Mouse (Mus musculus): ENCODE measurements around the gene Ccm2. TPM values are rescaled to one million over a fixed set of nuclear protein-coding genes. Genes with fewer than 3 reads are reported as not detected.

Gene Ccm2
- total and polyA plus RNA-seq, 2 experiments from 2014 or later: 77.5 to 80.2 TPM

DNA sequence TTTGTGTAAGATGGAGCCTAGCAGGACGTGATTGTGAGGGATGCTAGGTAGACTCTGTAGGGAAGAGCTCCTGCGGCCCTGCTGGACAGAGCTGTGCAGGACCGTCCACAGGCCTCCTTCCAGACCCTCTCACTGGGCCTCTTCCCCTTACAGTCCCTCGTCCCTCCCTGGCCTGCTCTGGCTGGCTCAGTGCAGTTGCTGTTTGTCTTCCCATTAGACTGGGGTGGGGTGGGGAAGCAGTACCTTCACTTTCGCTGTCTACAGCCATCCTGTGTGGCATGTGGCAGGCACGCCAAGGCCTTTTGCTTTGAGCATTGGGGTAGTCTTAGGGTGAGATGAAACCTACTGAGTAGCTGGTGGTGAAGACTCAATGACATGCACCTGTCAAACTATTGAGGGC, 15.7 kb downstream of the Ccm2 start:
- ATAC-seq: 0 out of 2 replicates have a peak, but pooled peaks have one; percentile 40

DNA sequence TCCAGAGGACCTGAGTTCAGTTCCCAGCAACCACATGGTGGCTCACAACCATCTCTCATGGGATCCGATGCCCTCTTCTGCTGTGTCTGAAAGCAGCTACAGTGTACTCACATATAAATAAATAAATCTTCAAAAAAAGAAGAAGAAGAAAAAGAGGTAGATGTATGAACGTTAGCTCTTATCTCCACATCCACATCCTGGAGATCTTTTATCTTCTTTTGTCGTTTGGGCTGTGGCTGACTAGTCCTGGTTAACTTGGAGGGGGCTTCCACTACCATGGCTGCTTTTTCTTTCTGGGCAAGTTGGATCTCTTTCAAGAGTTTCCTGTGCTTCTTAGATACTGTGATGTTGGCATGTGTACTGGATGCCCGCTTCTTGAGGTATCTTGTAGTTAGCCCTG, 16.5 kb downstream of the Ccm2 start:
- 91% methylated on average over 4 of the region's 4 CpGs for WGBS
- Histone ChIP-seq H3K36me3 (ENCODE audit: insufficient read depth, low read length) (no peaks in the 10 kb centered on the region), H3K4me3 (ENCODE audit: low read length) (no peak overlapping the region), H3K27ac (no peak overlapping the region), H3K9me3 (ENCODE audit: low read length) (no peaks in the 10 kb centered on the region), H3K4me1 (ENCODE audit: insufficient read depth, low read length) (no peaks in the 10 kb centered on the region), H3K27me3 (ENCODE audit: insufficient read depth, low read length) (no peaks in the 10 kb centered on the region), H3K4me2 (ENCODE audit: low read depth, low read length) (no peak overlapping the region), H3K9ac (replicated peaks; ENCODE audit: low read length) (no peak overlapping the region)
- ATAC-seq (no peak), DNase-seq (ENCODE audit: low spot score) (no peak)
- TF ChIP-seq CTCF (IDR thresholded peaks at IDR 0.05; ENCODE audit: low read depth): no peak

More for the DNA sequence above, 15.7 kb downstream of the Ccm2 start:
- H3K4me2 ChIP-seq (ENCODE audit: low read depth, low read length): no peak overlapping the region
- no peak for TF ChIP-seq CTCF (IDR thresholded peaks at IDR 0.05; ENCODE audit: low read depth)
- DNase-seq (ENCODE audit: low spot score): no peak
- no peaks in the 10 kb centered on the region for H3K36me3 ChIP-seq (ENCODE audit: insufficient read depth, low read length)
- 78% methylated on average over 6 of the region's 6 CpGs for WGBS
- no peak overlapping the region for H3K27ac ChIP-seq
- H3K9me3 ChIP-seq (ENCODE audit: low read length): no peaks in the 10 kb centered on the region
- no peak overlapping the region for H3K9ac ChIP-seq (replicated peaks; ENCODE audit: low read length)
- H3K4me1 ChIP-seq (ENCODE audit: insufficient read depth, low read length): no peaks in the 10 kb centered on the region
- H3K4me3 ChIP-seq (ENCODE audit: low read length): no peak overlapping the region
- no peaks in the 10 kb centered on the region for H3K27me3 ChIP-seq (ENCODE audit: insufficient read depth, low read length)

DNA sequence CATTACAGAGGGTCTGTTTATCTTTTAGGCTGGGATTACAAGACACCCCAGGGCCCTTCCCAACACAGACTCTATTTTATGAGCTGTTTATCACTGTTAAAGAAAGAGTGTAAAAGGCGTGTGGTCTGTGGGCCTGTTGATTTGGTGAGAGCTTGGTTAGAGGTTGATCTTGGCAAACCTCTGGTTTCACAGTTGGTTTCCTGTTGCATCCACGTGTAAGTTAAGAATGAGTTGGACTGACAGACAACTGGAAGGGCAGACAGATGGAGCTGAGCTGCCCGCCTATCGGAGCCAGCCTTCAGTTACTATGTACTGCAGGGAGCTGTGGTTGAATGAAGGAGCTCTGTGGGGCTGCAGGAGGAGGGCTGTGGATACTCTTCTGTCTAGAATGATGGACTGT, 19.8 kb downstream of the Ccm2 start:
- 79% methylated on average over 4 of the region's 4 CpGs for WGBS
- DNase-seq (ENCODE audit: low spot score): no peak
- no peaks in the 10 kb centered on the region; the same call in 1 of the 2 replicates for H3K36me3 ChIP-seq (ENCODE audit: insufficient read depth, low read length)
- H3K4me1 ChIP-seq (ENCODE audit: insufficient read depth, low read length): peaks cover 15% of the 10 kb centered on the region
- TF ChIP-seq CTCF (IDR thresholded peaks at IDR 0.05; ENCODE audit: low read depth): no peak
- no peak overlapping the region for H3K27ac ChIP-seq
- no peak overlapping the region for H3K9ac ChIP-seq (replicated peaks; ENCODE audit: low read length)
- H3K9me3 ChIP-seq (ENCODE audit: low read length): no peaks in the 10 kb centered on the region
- H3K27me3 ChIP-seq (ENCODE audit: insufficient read depth, low read length): no peaks in the 10 kb centered on the region
- H3K4me2 ChIP-seq (ENCODE audit: low read depth, low read length): no peak overlapping the region
- H3K4me3 ChIP-seq (ENCODE audit: low read length): no peak overlapping the region
- ATAC-seq: no peak

DNA sequence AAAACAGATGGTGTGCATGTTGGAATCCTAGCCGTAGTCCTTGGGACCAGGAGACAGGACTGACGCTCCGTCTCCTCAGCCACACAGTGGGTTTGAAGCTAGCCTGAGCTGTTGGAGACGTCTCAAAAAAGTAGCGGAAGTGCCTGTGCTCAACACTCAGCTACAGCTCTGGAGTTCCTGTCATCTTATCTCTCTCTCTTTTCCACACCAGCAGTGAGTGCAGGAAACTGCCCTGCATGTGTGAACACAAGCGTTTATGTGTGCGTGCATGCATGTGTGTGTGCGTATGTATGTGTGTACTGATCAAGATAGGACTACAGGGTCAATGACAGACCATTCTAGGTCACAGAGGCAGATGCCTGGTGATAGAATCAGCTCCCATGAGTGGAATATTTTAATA, 21.3 kb downstream of the Ccm2 start:
- DNase-seq (ENCODE audit: low spot score) (no peak), ATAC-seq (no peak)
- no peak for TF ChIP-seq CTCF (IDR thresholded peaks at IDR 0.05; ENCODE audit: low read depth)

DNA sequence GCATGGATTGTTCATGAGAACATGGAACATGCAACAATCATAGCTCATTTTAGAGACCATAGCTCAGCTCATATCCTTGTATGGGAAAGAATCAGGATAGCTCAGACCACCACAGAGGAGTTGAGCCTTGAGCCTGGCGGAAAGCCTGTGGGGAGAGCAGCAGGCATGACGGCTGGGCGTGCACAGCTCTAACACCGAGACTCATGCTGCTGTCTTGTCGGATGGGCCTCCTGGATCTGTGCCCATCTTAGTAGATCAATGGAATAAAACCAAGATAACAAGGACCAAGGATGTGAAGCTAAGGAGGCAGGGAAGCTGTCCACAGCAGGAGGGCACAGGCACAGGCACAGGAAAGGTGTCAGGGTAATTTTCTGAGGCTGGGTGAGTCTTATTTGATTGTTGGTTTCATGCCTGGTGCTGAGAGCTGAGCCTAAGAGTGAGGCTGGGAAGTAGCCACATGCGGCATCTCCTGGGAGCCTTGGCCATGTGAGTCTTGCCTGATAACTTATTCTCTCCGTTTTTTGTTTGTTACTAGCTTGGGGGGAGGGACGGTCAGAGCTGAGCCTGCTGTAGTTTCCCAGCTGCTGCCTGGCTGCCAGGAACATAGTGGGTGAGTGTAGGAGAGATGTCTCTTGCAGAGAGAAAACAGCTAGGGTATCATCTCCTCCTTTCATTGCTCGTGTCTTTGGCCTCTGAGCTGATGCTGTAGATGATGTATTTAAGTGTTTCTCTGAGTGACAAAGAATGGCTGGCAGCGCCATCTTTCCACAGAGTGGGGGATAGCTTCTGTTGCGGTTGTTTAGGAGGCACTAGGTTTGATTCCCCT, 22.1 kb downstream of the Ccm2 start:
- Histone ChIP-seq H3K4me3 (ENCODE audit: low read length) (no peak overlapping the region), H3K9ac (replicated peaks; ENCODE audit: low read length) (no peak overlapping the region), H3K27ac (peak overlapping the region; percentile 79), H3K4me2 (ENCODE audit: low read depth, low read length) (peak overlapping the region; percentile 23; the same call in 1 of the 2 replicates), H3K27me3 (ENCODE audit: insufficient read depth, low read length) (no peaks in the 10 kb centered on the region), H3K4me1 (ENCODE audit: insufficient read depth, low read length) (peaks cover 15% of the 10 kb centered on the region), H3K9me3 (ENCODE audit: low read length) (no peaks in the 10 kb centered on the region), H3K36me3 (ENCODE audit: insufficient read depth, low read length) (no peaks in the 10 kb centered on the region; the same call in 1 of the 2 replicates)
- WGBS: 24% methylated on average over 11 of the region's 11 CpGs
- TF ChIP-seq CTCF (IDR thresholded peaks at IDR 0.05; ENCODE audit: low read depth): peak; percentile 62
- ATAC-seq (peak; percentile 74), DNase-seq (ENCODE audit: low spot score) (peak; percentile 65)

More for the DNA sequence above, 21.3 kb downstream of the Ccm2 start:
- no peak overlapping the region for H3K4me2 ChIP-seq (ENCODE audit: low read depth, low read length)
- H3K9me3 ChIP-seq (ENCODE audit: low read length): no peaks in the 10 kb centered on the region
- no peak overlapping the region for H3K4me3 ChIP-seq (ENCODE audit: low read length)
- no peak overlapping the region for H3K9ac ChIP-seq (replicated peaks; ENCODE audit: low read length)
- no peaks in the 10 kb centered on the region for H3K27me3 ChIP-seq (ENCODE audit: insufficient read depth, low read length)
- H3K36me3 ChIP-seq (ENCODE audit: insufficient read depth, low read length): no peaks in the 10 kb centered on the region; the same call in 1 of the 2 replicates
- 80% methylated on average over 8 of the region's 8 CpGs for WGBS
- H3K27ac ChIP-seq: peak overlapping the region; percentile 79
- H3K4me1 ChIP-seq (ENCODE audit: insufficient read depth, low read length): peaks cover 15% of the 10 kb centered on the region

DNA sequence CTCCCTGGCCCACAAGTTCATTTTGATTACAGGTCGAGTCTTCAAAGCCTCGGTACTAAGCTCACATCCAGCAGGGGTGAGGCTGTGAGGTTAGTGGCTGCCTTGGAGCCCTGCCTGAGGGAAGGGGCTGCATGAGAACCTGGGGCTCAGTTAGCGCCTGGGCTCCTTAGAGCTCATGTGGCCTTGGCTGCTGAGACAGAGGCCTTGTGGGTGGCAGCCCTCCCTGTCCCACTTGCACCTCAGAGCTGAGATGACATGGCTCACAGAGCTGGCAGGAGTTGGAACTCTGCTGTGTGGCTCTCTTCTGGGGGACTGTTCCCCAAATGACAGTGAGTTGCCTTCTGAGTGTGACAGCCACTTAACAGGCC, 22.7 kb downstream of the Ccm2 start:
- Histone ChIP-seq H3K4me1 (ENCODE audit: insufficient read depth, low read length) (peaks cover 15% of the 10 kb centered on the region), H3K27ac (peak overlapping the region; percentile 79), H3K4me3 (ENCODE audit: low read length) (no peak overlapping the region), H3K4me2 (ENCODE audit: low read depth, low read length) (no peak overlapping the region), H3K27me3 (ENCODE audit: insufficient read depth, low read length) (no peaks in the 10 kb centered on the region), H3K9me3 (ENCODE audit: low read length) (no peaks in the 10 kb centered on the region), H3K9ac (replicated peaks; ENCODE audit: low read length) (no peak overlapping the region), H3K36me3 (ENCODE audit: insufficient read depth, low read length) (no peaks in the 10 kb centered on the region; the same call in 1 of the 2 replicates)
- DNase-seq (ENCODE audit: low spot score): no peak
- ATAC-seq: peak; percentile 44
- WGBS: 41% methylated on average over 3 of the region's 3 CpGs
- TF ChIP-seq CTCF (IDR thresholded peaks at IDR 0.05; ENCODE audit: low read depth): no peak

DNA sequence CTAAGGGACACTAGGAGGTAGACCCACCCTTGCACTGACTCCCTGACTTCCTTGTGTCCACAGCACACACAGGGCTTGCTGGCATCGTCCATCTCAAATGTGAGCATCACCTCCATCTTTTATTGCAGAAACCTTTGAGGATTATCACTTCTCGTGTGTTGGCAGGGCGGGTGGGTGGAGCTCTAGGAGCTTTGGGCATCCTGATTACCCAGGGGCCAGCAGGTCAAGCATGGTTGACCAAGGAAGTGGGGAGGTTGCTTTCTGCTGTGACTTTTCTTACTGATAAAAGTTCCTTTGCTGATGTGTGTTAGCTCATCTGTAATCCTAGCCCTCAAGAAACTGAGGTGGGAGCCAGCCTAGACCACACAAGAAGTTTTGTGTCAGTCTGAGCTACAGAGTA, 29.5 kb downstream of the Ccm2 start:
- TF ChIP-seq CTCF (IDR thresholded peaks at IDR 0.05; ENCODE audit: low read depth): no peak
- no peak overlapping the region for H3K9ac ChIP-seq (replicated peaks; ENCODE audit: low read length)
- no peak for ATAC-seq

More for the DNA sequence above, 29.5 kb downstream of the Ccm2 start:
- Histone ChIP-seq H3K27ac (no peak overlapping the region), H3K9me3 (ENCODE audit: low read length) (no peaks in the 10 kb centered on the region), H3K4me3 (ENCODE audit: low read length) (no peak overlapping the region), H3K36me3 (ENCODE audit: insufficient read depth, low read length) (no peaks in the 10 kb centered on the region; the same call in 1 of the 2 replicates), H3K4me1 (ENCODE audit: insufficient read depth, low read length) (no peaks in the 10 kb centered on the region), H3K27me3 (ENCODE audit: insufficient read depth, low read length) (no peaks in the 10 kb centered on the region), H3K4me2 (ENCODE audit: low read depth, low read length) (no peak overlapping the region)
- 92% methylated on average over 3 of the region's 3 CpGs for WGBS
- no peak for DNase-seq (ENCODE audit: low spot score)
